Mouse (Mus musculus) myocyte (in vitro differentiated cells): ENCODE results near the gene Prox1. TPM values are rescaled to one million over a fixed set of nuclear protein-coding genes. Genes with fewer than 3 reads are reported as not detected.
A peak's percentile ranks its signal among the peaks of the same experiment; 100 is the strongest.

ENCODE experiments used
- H3K27me3 ChIP-seq: one replicate; pipeline ENCODE4 v1.6.1; 2011; ENCODE audit not compliant: control insufficient read depth, insufficient read depth, insufficient read length
- H3K36me3 ChIP-seq: one replicate; pipeline ENCODE4 v1.6.1; 2011; ENCODE audit not compliant: control insufficient read depth, insufficient read depth
- H3K4me2 ChIP-seq: one replicate; pipeline ENCODE4 v1.6.1; 2011; ENCODE audit warnings: low read depth, control low read depth
- H3K4me3 ChIP-seq: one replicate; pipeline ENCODE4 v1.5.1; 2011; ENCODE audit warnings: mild to moderate bottlenecking, control low read depth, moderate library complexity
- H3K79me2 ChIP-seq: one replicate; pipeline ENCODE4 v1.6.1; 2011; ENCODE audit not compliant: control insufficient read depth, insufficient read depth
- H3ac ChIP-seq: one replicate; pipeline ENCODE4 v1.6.1; 2011; ENCODE audit not compliant: control insufficient read depth, insufficient read length
- CEBPB ChIP-seq: IDR thresholded peaks from 2 replicates; pipeline ENCODE4 v1.6.1; 2011; ENCODE audit warnings: mild to moderate bottlenecking, moderate library complexity; ENCODE audit not compliant: poor library complexity, insufficient read depth, severe bottlenecking
- E2F4 ChIP-seq: IDR thresholded peaks from one replicate; pipeline ENCODE4 v1.6.1; 2011; ENCODE audit warnings: mild to moderate bottlenecking, control low read depth, moderate library complexity; ENCODE audit not compliant: insufficient read depth
- MAX ChIP-seq: IDR thresholded peaks from one replicate; pipeline ENCODE4 v1.6.1; 2011; ENCODE audit warnings: low read depth, mild to moderate bottlenecking, control low read depth
- MYOD1 ChIP-seq, 3 experiments: IDR thresholded peaks; one replicate each; pipeline ENCODE4 v1.6.1; 2011; ENCODE audit warnings: control low read depth in 2 of 3, low read depth in 2 of 3, mild to moderate bottlenecking in 2 of 3, moderate library complexity in 1 of 3; ENCODE audit not compliant: insufficient read length in 2 of 3, control insufficient read depth in 1 of 3
- MYOG ChIP-seq, 3 experiments: IDR thresholded peaks; one replicate each; pipeline ENCODE4 v1.6.1; 2011; ENCODE audit warnings: control low read depth in 2 of 3, low read depth in 2 of 3, mild to moderate bottlenecking in 2 of 3; ENCODE audit not compliant: insufficient read length in 2 of 3, control insufficient read depth in 1 of 3, insufficient read depth in 1 of 3
- POLR2A ChIP-seq: IDR thresholded peaks from one replicate; pipeline ENCODE4 v1.6.1; 2011; ENCODE audit warnings: low read depth, mild to moderate bottlenecking, control low read depth, moderate library complexity; ENCODE audit not compliant: insufficient read length
- POLR2AphosphoS2 ChIP-seq: IDR thresholded peaks from one replicate; pipeline ENCODE4 v1.6.1; 2011; ENCODE audit warnings: low read depth, control low read depth; ENCODE audit not compliant: insufficient read length
- REST ChIP-seq: IDR thresholded peaks from one replicate; pipeline ENCODE4 v1.6.1; 2011; ENCODE audit warnings: mild to moderate bottlenecking, control low read depth, moderate library complexity; ENCODE audit not compliant: insufficient read depth, insufficient read length
- SRF ChIP-seq: IDR thresholded peaks from one replicate; pipeline ENCODE4 v1.6.1; 2011; ENCODE audit warnings: low read depth; ENCODE audit not compliant: control insufficient read depth, insufficient read length
- TCF12 ChIP-seq: IDR thresholded peaks from one replicate; pipeline ENCODE4 v1.6.1; 2011; ENCODE audit warnings: mild to moderate bottlenecking, control low read depth; ENCODE audit not compliant: poor library complexity, insufficient read depth, severe bottlenecking
- TCF3 ChIP-seq: IDR thresholded peaks from one replicate; pipeline ENCODE4 v1.6.1; 2011; ENCODE audit warnings: low read depth, control low read depth; ENCODE audit not compliant: insufficient read length
- USF1 ChIP-seq: IDR thresholded peaks from one replicate; pipeline ENCODE4 v1.6.1; 2011; ENCODE audit warnings: low read depth, mild to moderate bottlenecking, control low read depth, moderate library complexity
- polyA plus RNA-seq: library from polyadenylated mRNA; unstranded; fragments of >200 nt; fragmentation: generic; extraction: Trizol; gene quantifications from one replicate; pipeline ENCODE4 v1.2.1, GENCODE M21; 2012; ENCODE audit warnings: missing spikeins

The Prox1 gene
- polyA plus RNA-seq, 1 experiment, result 0.13 TPM

DNA sequence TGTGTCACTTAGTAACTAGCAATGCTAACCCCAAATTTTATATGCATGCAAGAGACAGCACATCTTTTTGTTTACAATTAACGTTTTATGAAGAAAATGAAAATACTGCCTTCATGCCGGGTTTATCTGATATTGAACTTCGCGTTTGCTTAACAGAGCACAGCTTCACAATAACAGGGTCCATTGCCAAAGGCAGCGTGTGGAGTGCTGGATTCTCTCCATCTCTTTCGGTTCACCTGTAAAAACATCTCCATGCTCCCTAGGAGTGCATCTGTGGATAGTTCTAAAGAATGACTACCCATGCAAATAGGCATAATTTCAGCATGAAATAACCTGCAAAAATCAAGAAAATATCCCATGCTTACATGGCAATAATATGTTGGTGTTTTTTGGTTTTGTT, 7.0 kb downstream of the Prox1 start:
- no peak overlapping the region for H3ac ChIP-seq
- H3K27me3 ChIP-seq, result peaks cover 2% of the 10 kb centered on the region

DNA sequence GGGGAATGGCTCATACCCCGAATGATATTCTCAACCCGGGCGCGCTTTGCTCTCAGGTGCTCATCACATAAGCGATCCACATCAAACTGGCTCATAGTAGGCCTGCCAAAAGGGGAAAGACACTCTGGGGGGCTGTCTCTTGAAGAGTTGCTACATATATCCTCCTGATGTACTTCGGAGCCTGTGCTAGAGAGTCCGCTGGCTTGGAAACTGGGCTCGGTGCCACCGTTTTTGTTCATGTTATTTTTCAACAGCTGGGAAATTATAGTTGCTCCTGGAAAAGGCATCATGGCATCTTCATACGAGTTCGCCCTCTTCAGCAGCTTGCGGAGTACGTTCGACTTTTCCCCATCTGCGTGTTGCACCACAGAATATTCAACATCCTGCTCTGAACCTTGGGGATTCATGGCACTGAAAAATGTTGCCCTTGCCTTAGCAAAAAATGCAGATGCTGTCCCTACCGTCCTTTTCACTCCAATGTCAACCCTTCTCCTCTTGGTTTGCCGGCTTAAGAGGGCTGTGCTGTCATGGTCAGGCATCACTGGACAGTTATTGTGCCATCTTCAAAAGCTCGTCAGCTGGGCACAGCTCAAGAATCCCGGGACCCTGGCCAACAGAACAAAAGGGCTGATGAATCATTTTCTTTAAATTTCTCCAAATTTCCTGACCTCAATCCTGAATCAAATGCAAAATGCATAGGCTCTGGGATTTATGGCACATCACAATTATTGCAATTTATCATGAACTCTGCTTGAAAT, 8.6 kb downstream of the Prox1 start:
- Histone ChIP-seq H3K4me3 (no peak overlapping the region), H3K4me2 (peak overlapping the region; percentile 55), H3ac (no peak overlapping the region), H3K27me3 (no peaks in the 10 kb centered on the region), H3K36me3 (no peaks in the 10 kb centered on the region), H3K79me2 (no peaks in the 10 kb centered on the region)
- TF ChIP-seq POLR2A, result no peak
- TF ChIP-seq REST, result no peak
- TF ChIP-seq USF1, result no peak
- no peak for TF ChIP-seq CEBPB
- TF ChIP-seq MYOG (IDR thresholded peaks at IDR 0.05; ENCODE audit: control insufficient read depth in 1 of 3, insufficient read depth in 1 of 3, insufficient read length in 2 of 3, low read depth in 2 of 3), result no peak
- TF ChIP-seq POLR2AphosphoS2, result no peak
- TF ChIP-seq MYOD1 (IDR thresholded peaks at IDR 0.05; ENCODE audit: control insufficient read depth in 1 of 3, insufficient read length in 2 of 3, low read depth in 2 of 3), result no peak
- no peak for TF ChIP-seq SRF
- TF ChIP-seq TCF12, result no peak
- TF ChIP-seq MAX, result no peak

More for the DNA sequence above, 7.0 kb downstream of the Prox1 start:
- Histone ChIP-seq H3K36me3 (no peaks in the 10 kb centered on the region), H3K79me2 (no peaks in the 10 kb centered on the region), H3K4me2 (no peak overlapping the region), H3K4me3 (no peak overlapping the region)
- TF ChIP-seq E2F4, result no peak
- TF ChIP-seq TCF3, result no peak
- TF ChIP-seq USF1, result no peak
- no peak for TF ChIP-seq MYOG (IDR thresholded peaks at IDR 0.05; ENCODE audit: control insufficient read depth in 1 of 3, insufficient read depth in 1 of 3, insufficient read length in 2 of 3, low read depth in 2 of 3)
- no peak for TF ChIP-seq SRF
- TF ChIP-seq REST, result no peak
- TF ChIP-seq MAX, result no peak
- no peak for TF ChIP-seq POLR2AphosphoS2
- TF ChIP-seq MYOD1 (IDR thresholded peaks at IDR 0.05; ENCODE audit: control insufficient read depth in 1 of 3, insufficient read length in 2 of 3, low read depth in 2 of 3), result no peak
- TF ChIP-seq CEBPB, result no peak
- TF ChIP-seq TCF12, result no peak
- no peak for TF ChIP-seq POLR2A

DNA sequence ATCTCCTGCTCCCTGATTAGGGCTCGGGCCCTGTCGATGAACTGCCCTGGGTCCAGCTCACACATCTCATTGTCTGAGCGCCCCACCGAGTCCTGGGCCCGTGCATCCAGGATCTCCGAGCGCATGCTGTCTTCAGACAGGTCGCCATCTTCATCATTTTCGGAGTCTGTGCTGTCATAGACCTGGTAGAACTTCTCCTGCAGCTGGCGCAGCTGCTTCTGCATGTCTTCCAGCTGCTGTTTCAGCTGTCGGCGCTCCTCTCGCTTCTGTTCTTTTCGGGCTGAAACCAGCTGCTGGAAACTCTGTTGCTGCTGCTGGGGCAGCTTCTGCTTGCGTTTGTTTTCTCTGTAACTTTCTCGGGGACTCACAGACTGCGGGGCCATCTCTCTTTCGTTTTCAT, 9.2 kb downstream of the Prox1 start:
- H3K36me3 ChIP-seq, result no peaks in the 10 kb centered on the region
- H3K27me3 ChIP-seq, result no peaks in the 10 kb centered on the region
- H3K4me2 ChIP-seq, result peak overlapping the region; percentile 55
- TF ChIP-seq MAX (no peak), TCF3 (peak; percentile 63), MYOD1 (IDR thresholded peaks at IDR 0.05; ENCODE audit: control insufficient read depth in 1 of 3, insufficient read length in 2 of 3, low read depth in 2 of 3) (peak; percentile 18 to 95 (median 86)), MYOG (IDR thresholded peaks at IDR 0.05; ENCODE audit: control insufficient read depth in 1 of 3, insufficient read depth in 1 of 3, insufficient read length in 2 of 3, low read depth in 2 of 3) (peak in 1 of 3 experiments; percentile 5), POLR2AphosphoS2 (no peak), TCF12 (peak; percentile 54), CEBPB (no peak)
- H3K4me3 ChIP-seq, result no peak overlapping the region
- no peaks in the 10 kb centered on the region for H3K79me2 ChIP-seq
- no peak overlapping the region for H3ac ChIP-seq

DNA sequence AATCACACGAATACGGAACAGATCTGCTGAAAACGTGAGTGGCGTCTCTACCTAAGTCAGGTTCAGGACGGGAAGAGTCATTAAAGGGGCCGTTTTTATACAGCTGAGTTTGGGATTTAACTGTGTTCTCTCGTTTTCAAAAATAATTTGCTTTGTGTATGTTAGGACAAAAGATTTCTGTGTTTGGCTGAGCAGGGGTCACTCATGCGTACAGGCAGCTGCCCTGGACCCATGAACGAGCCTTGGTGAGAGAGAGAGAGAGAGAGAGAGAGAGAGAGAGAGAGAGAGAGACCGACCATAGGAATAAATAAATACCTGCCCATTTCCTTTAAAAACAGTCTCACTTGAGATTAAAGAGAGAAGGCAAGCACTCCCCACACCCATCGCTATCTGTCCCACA, 11.1 kb downstream of the Prox1 start:
- H3K27me3 ChIP-seq, result no peaks in the 10 kb centered on the region
- H3K4me3 ChIP-seq, result no peak overlapping the region
- H3K79me2 ChIP-seq, result no peaks in the 10 kb centered on the region
- TF ChIP-seq MAX (no peak), MYOD1 (IDR thresholded peaks at IDR 0.05; ENCODE audit: control insufficient read depth in 1 of 3, insufficient read length in 2 of 3, low read depth in 2 of 3) (no peak), TCF12 (no peak), SRF (no peak), POLR2AphosphoS2 (no peak), USF1 (no peak)
- H3K4me2 ChIP-seq, result no peak overlapping the region
- H3K36me3 ChIP-seq, result no peaks in the 10 kb centered on the region
- H3ac ChIP-seq, result no peak overlapping the region

DNA sequence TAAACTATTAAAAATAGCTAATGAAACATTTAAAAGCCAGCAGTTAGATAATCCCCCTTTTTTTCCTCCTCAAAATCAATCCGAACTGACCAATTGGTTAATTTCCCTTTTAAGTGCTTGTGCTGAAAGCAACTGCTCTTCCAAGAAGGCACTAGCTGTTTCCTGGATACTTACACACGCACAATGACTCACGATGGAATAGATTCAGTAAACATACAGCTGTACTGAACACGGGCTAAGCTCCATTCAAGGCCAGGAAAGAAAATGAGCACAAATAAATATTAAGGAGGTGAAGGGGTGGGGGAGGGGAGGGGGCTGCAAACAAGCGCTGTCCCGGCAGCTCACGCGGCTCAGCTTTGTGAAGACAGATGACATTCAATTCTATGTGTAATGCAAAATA, 14.8 kb downstream of the Prox1 start:
- no peak for TF ChIP-seq SRF
- no peak for TF ChIP-seq POLR2A
- no peak for TF ChIP-seq USF1
- no peak for TF ChIP-seq MYOD1 (IDR thresholded peaks at IDR 0.05; ENCODE audit: control insufficient read depth in 1 of 3, insufficient read length in 2 of 3, low read depth in 2 of 3)
- TF ChIP-seq MYOG (IDR thresholded peaks at IDR 0.05; ENCODE audit: control insufficient read depth in 1 of 3, insufficient read depth in 1 of 3, insufficient read length in 2 of 3, low read depth in 2 of 3), result no peak
- TF ChIP-seq REST, result no peak
- no peak overlapping the region for H3K4me2 ChIP-seq
- H3K36me3 ChIP-seq, result no peaks in the 10 kb centered on the region
- no peaks in the 10 kb centered on the region for H3K79me2 ChIP-seq
- H3K4me3 ChIP-seq, result no peak overlapping the region
- no peak overlapping the region for H3ac ChIP-seq
- H3K27me3 ChIP-seq, result no peaks in the 10 kb centered on the region
